Mouse (Mus musculus) neural tube, embryonic 14.5 days (tissue): ENCODE results near the gene Rbms3. TPM values are rescaled to one million over a fixed set of nuclear protein-coding genes. Genes with fewer than 3 reads are reported as not detected.

Experiments used
- ATAC-seq: fragments of 200-750 bp; cut with Nextera tagmentation; 2 replicates; pipeline ENCODE4 v1.8.0; 2017; ENCODE audit warnings: low read depth, mild to moderate bottlenecking, moderate TSS enrichment, moderate library complexity
- H3K27ac ChIP-seq: fragments of 300-500 bp; sonication (generic); 2 replicates; pipeline ENCODE4 v1.5.1; 2014; ENCODE audit warnings: low read depth, mild to moderate bottlenecking, control low read depth, low read length, moderate library complexity, mixed read lengths
- H3K27me3 ChIP-seq: fragments of 300-500 bp; sonication (generic); 2 replicates; pipeline ENCODE4 v1.6.1; 2014; ENCODE audit warnings: low read length; ENCODE audit not compliant: control insufficient read depth, insufficient read depth
- H3K36me3 ChIP-seq: fragments of 300-500 bp; sonication (generic); 2 replicates; pipeline ENCODE4 v1.6.1; 2014; ENCODE audit warnings: low read length, mixed read lengths; ENCODE audit not compliant: control insufficient read depth, insufficient read depth
- H3K4me1 ChIP-seq: fragments of 300-500 bp; sonication (generic); 2 replicates; pipeline ENCODE4 v1.6.1; 2014; ENCODE audit warnings: low read length; ENCODE audit not compliant: control insufficient read depth, insufficient read depth
- H3K4me2 ChIP-seq: fragments of 300-500 bp; sonication (generic); 2 replicates; pipeline ENCODE4 v1.6.1; 2014; ENCODE audit warnings: mild to moderate bottlenecking, low read depth, low read length, control low read depth
- H3K4me3 ChIP-seq: fragments of 300-500 bp; sonication (generic); 2 replicates; pipeline ENCODE4 v1.5.1; 2014; ENCODE audit warnings: low read depth, low read length, control low read depth, mixed read lengths
- H3K9ac ChIP-seq: fragments of 300-500 bp; sonication (generic); replicated peaks from 2 replicates; pipeline ENCODE4 v1.6.1; 2014; ENCODE audit warnings: low read depth, mild to moderate bottlenecking, control low read depth, low read length, mixed read lengths
- H3K9me3 ChIP-seq: fragments of 300-500 bp; sonication (generic); 2 replicates; pipeline ENCODE4 v1.6.1; 2016; ENCODE audit warnings: low read length; ENCODE audit not compliant: control insufficient read depth
- WGBS: fragments of 180-500 bp; shearing (Covaris S2); extraction: QIAGEN DNeasy Blood & Tissue Kit; methylation state at CpG from one replicate; pipeline ENCODE4 v1.1.7; 2014; 5-methylcytosine and 5-hydroxymethylcytosine counted together
- polyA plus RNA-seq: library from polyadenylated mRNA; unstranded; fragments of >200 nt; fragmentation: Nextera tagmentation; extraction: Ambion mirVana; gene quantifications from 2 replicates; pipeline ENCODE4 v1.2.1, GENCODE M21; 2014

Rbms3 gene
- polyA plus RNA-seq, 1 experiment from 2014 or later: 79.5 TPM

GRCm38 (mm10) chr9:116676445-116676844 lies 953.3 kb downstream of the Rbms3 start:
- H3K4me3 ChIP-seq: no peak overlapping the region
- H3K36me3 ChIP-seq: no peaks in the 10 kb centered on the region
- no peak overlapping the region for H3K9ac ChIP-seq
- no peak for ATAC-seq
- no peaks in the 10 kb centered on the region for H3K4me1 ChIP-seq
- 53% methylated on average over 2 of the region's 2 CpGs for WGBS
- H3K27me3 ChIP-seq: no peaks in the 10 kb centered on the region
- H3K4me2 ChIP-seq: no peak overlapping the region
- H3K9me3 ChIP-seq: no peaks in the 10 kb centered on the region
- no peak overlapping the region for H3K27ac ChIP-seq

- ATAC-seq: no peak
- no peak overlapping the region for H3K4me3 ChIP-seq
- 75% methylated on average over 4 of the region's 4 CpGs for WGBS
Observed at GRCm38 (mm10) chr9:116674191-116674590, 955.5 kb downstream of the Rbms3 start.

GRCm38 (mm10) chr9:116661026-116661425 lies 968.7 kb downstream of the Rbms3 start:
- Histone ChIP-seq H3K4me1 (no peaks in the 10 kb centered on the region), H3K27me3 (no peaks in the 10 kb centered on the region), H3K9me3 (no peaks in the 10 kb centered on the region), H3K4me3 (no peak overlapping the region), H3K36me3 (no peaks in the 10 kb centered on the region), H3K9ac (no peak overlapping the region), H3K4me2 (no peak overlapping the region), H3K27ac (no peak overlapping the region)
- WGBS: 83% methylated on average over 4 of the region's 4 CpGs
- no peak for ATAC-seq

More at GRCm38 (mm10) chr9:116674191-116674590, 955.5 kb downstream of the Rbms3 start:
- Histone ChIP-seq H3K36me3 (no peaks in the 10 kb centered on the region), H3K4me2 (no peak overlapping the region), H3K27ac (no peak overlapping the region), H3K9me3 (no peaks in the 10 kb centered on the region), H3K27me3 (no peaks in the 10 kb centered on the region), H3K4me1 (no peaks in the 10 kb centered on the region), H3K9ac (no peak overlapping the region)

GRCm38 (mm10) chr9:116659936-116660335 lies 969.8 kb downstream of the Rbms3 start:
- WGBS: 91% methylated on average over 1 of the region's 1 CpGs
- Histone ChIP-seq H3K27me3 (no peaks in the 10 kb centered on the region), H3K9me3 (no peaks in the 10 kb centered on the region), H3K27ac (no peak overlapping the region), H3K4me2 (no peak overlapping the region), H3K9ac (no peak overlapping the region), H3K36me3 (no peaks in the 10 kb centered on the region), H3K4me1 (no peaks in the 10 kb centered on the region), H3K4me3 (no peak overlapping the region)
- no peak for ATAC-seq

- Histone ChIP-seq H3K4me2 (no peak overlapping the region), H3K36me3 (no peaks in the 10 kb centered on the region), H3K27me3 (no peaks in the 10 kb centered on the region), H3K4me3 (no peak overlapping the region), H3K27ac (no peak overlapping the region), H3K9me3 (no peaks in the 10 kb centered on the region), H3K9ac (no peak overlapping the region), H3K4me1 (no peaks in the 10 kb centered on the region)
- no peak for ATAC-seq
- 92% methylated on average over 2 of the region's 2 CpGs for WGBS
Observed at GRCm38 (mm10) chr9:116657141-116657540, 972.6 kb downstream of the Rbms3 start.

- no peaks in the 10 kb centered on the region for H3K4me1 ChIP-seq
- H3K36me3 ChIP-seq: no peaks in the 10 kb centered on the region
- no peaks in the 10 kb centered on the region for H3K9me3 ChIP-seq
- H3K27me3 ChIP-seq: no peaks in the 10 kb centered on the region
- no peak overlapping the region for H3K4me3 ChIP-seq
- WGBS: 94% methylated on average over 1 of the region's 1 CpGs
- no peak overlapping the region for H3K4me2 ChIP-seq
- ATAC-seq: no peak
- H3K9ac ChIP-seq: no peak overlapping the region
- H3K27ac ChIP-seq: no peak overlapping the region
Observed at GRCm38 (mm10) chr9:116651414-116651813, 978.3 kb downstream of the Rbms3 start.

- 74% methylated on average over 4 of the region's 4 CpGs for WGBS
- Histone ChIP-seq H3K4me3 (no peak overlapping the region), H3K9me3 (no peaks in the 10 kb centered on the region), H3K4me1 (no peaks in the 10 kb centered on the region), H3K27me3 (no peaks in the 10 kb centered on the region), H3K27ac (no peak overlapping the region), H3K36me3 (no peaks in the 10 kb centered on the region), H3K4me2 (no peak overlapping the region), H3K9ac (no peak overlapping the region)
- ATAC-seq: no peak
Observed at GRCm38 (mm10) chr9:116649955-116650354, 979.8 kb downstream of the Rbms3 start.

GRCm38 (mm10) chr9:116649086-116649792 lies 980.5 kb downstream of the Rbms3 start:
- Histone ChIP-seq H3K9ac (no peak overlapping the region), H3K4me2 (no peak overlapping the region), H3K4me3 (no peak overlapping the region), H3K36me3 (no peaks in the 10 kb centered on the region), H3K27ac (no peak overlapping the region), H3K9me3 (no peaks in the 10 kb centered on the region), H3K4me1 (no peaks in the 10 kb centered on the region), H3K27me3 (no peaks in the 10 kb centered on the region)
- ATAC-seq: no peak
- WGBS: 18% methylated on average over 9 of the region's 9 CpGs

GRCm38 (mm10) chr9:116644616-116645015 lies 985.1 kb downstream of the Rbms3 start:
- ATAC-seq: no peak
- no peak overlapping the region for H3K27ac ChIP-seq
- H3K4me2 ChIP-seq: no peak overlapping the region
- no peak overlapping the region for H3K9ac ChIP-seq
- 44% methylated on average over 8 of the region's 8 CpGs for WGBS
- H3K36me3 ChIP-seq: no peaks in the 10 kb centered on the region
- no peaks in the 10 kb centered on the region for H3K4me1 ChIP-seq
- H3K27me3 ChIP-seq: no peaks in the 10 kb centered on the region
- no peaks in the 10 kb centered on the region for H3K9me3 ChIP-seq
- no peak overlapping the region for H3K4me3 ChIP-seq
